Mouse (Mus musculus): ENCODE measurements around the gene Wdr81. TPM values are rescaled to one million over a fixed set of nuclear protein-coding genes. Genes with fewer than 3 reads are reported as not detected.

Wdr81 gene
- total and polyA plus RNA-seq, 2 experiments from 2014 or later = 2.2 to 12.0 TPM

DNA sequence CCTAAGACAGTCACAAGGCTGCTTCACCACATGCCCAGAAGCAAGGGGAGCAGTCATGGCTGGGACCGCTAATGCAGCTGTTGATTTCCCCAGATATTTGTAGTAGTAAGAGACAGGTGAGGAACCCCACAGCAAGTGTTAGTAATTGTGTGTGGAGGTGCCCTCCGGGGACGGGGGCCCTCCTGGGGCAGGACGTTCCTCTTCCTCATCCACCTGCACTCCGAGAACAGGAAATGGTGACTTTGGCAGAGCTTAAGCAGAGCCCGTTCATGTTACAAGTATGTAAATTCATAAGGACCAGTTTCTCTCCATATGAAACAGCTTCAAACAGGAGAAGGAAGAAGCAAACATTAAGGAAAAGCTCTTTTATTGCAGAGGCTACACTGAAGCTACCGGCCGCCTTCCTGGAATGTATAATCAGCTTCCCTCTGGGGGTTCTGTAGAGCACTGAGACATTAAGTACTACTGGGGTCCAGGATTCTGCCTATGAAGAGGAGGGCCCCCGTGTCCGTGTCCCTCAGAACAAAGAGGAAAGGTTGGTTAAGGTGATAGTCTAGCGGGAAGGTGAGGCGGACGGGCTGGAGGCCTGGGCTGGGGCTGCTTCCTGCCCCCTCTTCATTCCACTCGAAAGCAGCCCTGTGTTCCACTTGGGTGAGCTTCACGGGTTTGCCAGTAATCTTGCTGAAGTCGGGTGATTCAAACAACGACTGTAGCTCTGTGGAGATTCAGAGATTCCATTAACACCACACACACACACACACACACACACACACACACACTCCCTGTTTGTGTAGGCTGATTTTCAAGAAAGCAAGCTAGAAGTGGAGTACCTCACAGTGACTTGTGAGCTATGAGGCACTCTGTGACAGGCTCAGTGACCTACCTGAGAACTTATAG is 44.6 kb downstream of the Wdr81 start:
- Histone ChIP-seq H3K9ac (replicated peaks; ENCODE audit: low read depth, low read length) (no peak overlapping the region), H3K9me3 (replicated peaks; ENCODE audit: control insufficient read depth, low read length) (no peaks in the 10 kb centered on the region), H3K4me1 (ENCODE audit: control insufficient read depth, insufficient read depth) (no peaks in the 10 kb centered on the region), H3K36me3 (replicated peaks; ENCODE audit: control insufficient read depth, insufficient read depth, low read length) (0 out of 2 replicates have a peak, but pooled peaks cover under 1% of the 10 kb centered on the region), H3K27ac (ENCODE audit: low read depth) (peak overlapping the region; percentile 35; the same call in 1 of the 2 replicates), H3K4me3 (ENCODE audit: low read depth, low read length) (no peak overlapping the region), H3K27me3 (ENCODE audit: control insufficient read depth, insufficient read depth, low read length) (no peaks in the 10 kb centered on the region), H3K4me2 (ENCODE audit: low read depth, low read length) (no peak overlapping the region)
- DNase-seq (ENCODE audit: low spot score) (no peak), ATAC-seq (ENCODE audit: insufficient read depth, low read depth) (no peak)
- TF ChIP-seq EP300 (IDR thresholded peaks at IDR 0.05; ENCODE audit: low read depth) (no peak), CTCF (IDR thresholded peaks at IDR 0.05; ENCODE audit: low read depth) (no peak)
- WGBS = 68% methylated on average over 17 of the region's 17 CpGs

DNA sequence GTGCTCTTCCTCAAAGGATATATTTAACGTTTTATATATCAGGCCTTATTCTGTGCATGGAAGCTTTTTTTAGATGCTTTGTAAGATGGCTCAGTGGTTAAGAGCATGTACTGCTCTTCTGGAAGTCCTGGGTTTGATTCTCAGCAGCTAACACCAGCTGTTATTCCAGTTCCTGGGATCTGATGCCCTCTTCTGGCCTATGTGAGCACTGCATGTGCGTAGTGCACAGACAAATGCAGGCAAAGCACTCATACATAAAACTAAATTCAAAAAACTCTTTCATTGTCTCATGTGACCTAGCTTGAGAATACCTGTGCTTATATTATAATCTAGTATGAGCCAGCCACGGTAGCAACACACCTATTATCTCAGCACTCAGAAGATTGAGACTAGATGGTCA is 47.7 kb downstream of the Wdr81 start:
- H3K4me2 ChIP-seq (ENCODE audit: low read depth, low read length) = no peak overlapping the region
- no peak for ATAC-seq (ENCODE audit: insufficient read depth, low read depth)
- H3K27me3 ChIP-seq (ENCODE audit: control insufficient read depth, insufficient read depth, low read length) = no peaks in the 10 kb centered on the region
- H3K4me3 ChIP-seq (ENCODE audit: low read depth, low read length) = no peak overlapping the region
- TF ChIP-seq CTCF (IDR thresholded peaks at IDR 0.05; ENCODE audit: low read depth) (peak; percentile 47), EP300 (IDR thresholded peaks at IDR 0.05; ENCODE audit: low read depth) (no peak)
- H3K9me3 ChIP-seq (replicated peaks; ENCODE audit: control insufficient read depth, low read length) = no peaks in the 10 kb centered on the region
- DNase-seq (ENCODE audit: low spot score) = no peak
- H3K9ac ChIP-seq (replicated peaks; ENCODE audit: low read depth, low read length) = no peak overlapping the region
- WGBS = 38% methylated on average over 3 of the region's 3 CpGs
- H3K4me1 ChIP-seq (ENCODE audit: control insufficient read depth, insufficient read depth) = peaks cover 14% of the 10 kb centered on the region; the same call in 1 of the 2 replicates
- no peak overlapping the region for H3K27ac ChIP-seq (ENCODE audit: low read depth)
- 0 out of 2 replicates have a peak, but pooled peaks cover 7% of the 10 kb centered on the region for H3K36me3 ChIP-seq (replicated peaks; ENCODE audit: control insufficient read depth, insufficient read depth, low read length)

DNA sequence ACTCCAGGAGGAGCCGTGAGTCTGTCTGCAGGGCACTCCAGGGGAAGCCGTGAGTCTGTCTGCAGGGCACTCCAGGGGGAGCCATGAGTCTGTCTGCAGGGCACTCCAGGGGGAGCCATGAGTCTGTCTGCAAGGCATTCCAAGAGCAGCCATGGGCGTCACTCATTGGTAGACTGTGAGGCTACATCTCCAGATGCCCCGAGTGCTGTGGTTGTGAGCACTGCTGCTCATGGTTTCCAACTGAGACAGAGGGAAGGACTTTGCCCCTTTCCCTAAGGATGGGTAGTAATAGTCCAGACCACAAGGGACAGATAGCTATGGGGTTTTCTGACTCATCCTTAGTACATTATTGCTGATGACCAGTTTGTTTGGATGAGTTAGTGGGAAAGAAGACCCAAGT is 48.4 kb downstream of the Wdr81 start:
- Histone ChIP-seq H3K36me3 (replicated peaks; ENCODE audit: control insufficient read depth, insufficient read depth, low read length) (peaks cover 8% of the 10 kb centered on the region; the same call in 1 of the 2 replicates), H3K4me2 (ENCODE audit: low read depth, low read length) (no peak overlapping the region), H3K9me3 (replicated peaks; ENCODE audit: control insufficient read depth, low read length) (no peaks in the 10 kb centered on the region), H3K27me3 (ENCODE audit: control insufficient read depth, insufficient read depth, low read length) (no peaks in the 10 kb centered on the region), H3K9ac (replicated peaks; ENCODE audit: low read depth, low read length) (no peak overlapping the region), H3K27ac (ENCODE audit: low read depth) (no peak overlapping the region), H3K4me1 (ENCODE audit: control insufficient read depth, insufficient read depth) (peaks cover 14% of the 10 kb centered on the region; the same call in 1 of the 2 replicates), H3K4me3 (ENCODE audit: low read depth, low read length) (no peak overlapping the region)
- DNase-seq (ENCODE audit: low spot score) = no peak
- 71% methylated on average over 4 of the region's 4 CpGs for WGBS
- TF ChIP-seq CTCF (IDR thresholded peaks at IDR 0.05; ENCODE audit: low read depth) (no peak), EP300 (IDR thresholded peaks at IDR 0.05; ENCODE audit: low read depth) (no peak)
- ATAC-seq (ENCODE audit: insufficient read depth, low read depth) = no peak

DNA sequence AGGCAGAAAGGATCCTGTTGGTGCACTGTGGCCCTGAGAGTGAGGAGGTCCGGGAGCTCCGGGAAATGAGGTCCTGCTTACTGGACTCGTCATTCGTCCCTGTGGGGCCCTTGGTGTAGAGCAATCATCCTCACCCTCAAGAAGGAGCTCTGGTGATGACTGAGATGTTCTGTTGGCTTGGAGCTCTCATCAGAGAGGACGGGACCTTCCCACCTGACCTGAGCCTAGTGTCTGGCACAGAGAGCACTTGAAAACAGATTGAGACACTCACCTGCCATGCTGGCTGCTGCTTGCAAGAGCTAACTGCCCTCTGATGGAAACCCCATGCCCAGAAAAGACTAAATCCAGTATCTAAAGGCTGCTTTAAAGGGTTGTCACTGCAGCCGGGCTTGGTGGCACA is 49.7 kb downstream of the Wdr81 start:
- Histone ChIP-seq H3K36me3 (replicated peaks; ENCODE audit: control insufficient read depth, insufficient read depth, low read length) (peaks cover 17% of the 10 kb centered on the region), H3K4me2 (ENCODE audit: low read depth, low read length) (no peak overlapping the region), H3K27ac (ENCODE audit: low read depth) (no peak overlapping the region), H3K4me3 (ENCODE audit: low read depth, low read length) (no peak overlapping the region), H3K27me3 (ENCODE audit: control insufficient read depth, insufficient read depth, low read length) (no peaks in the 10 kb centered on the region), H3K4me1 (ENCODE audit: control insufficient read depth, insufficient read depth) (peaks cover 14% of the 10 kb centered on the region; the same call in 1 of the 2 replicates), H3K9ac (replicated peaks; ENCODE audit: low read depth, low read length) (no peak overlapping the region), H3K9me3 (replicated peaks; ENCODE audit: control insufficient read depth, low read length) (no peaks in the 10 kb centered on the region)
- no peak for TF ChIP-seq CTCF (IDR thresholded peaks at IDR 0.05; ENCODE audit: low read depth)
- WGBS = 91% methylated on average over 6 of the region's 6 CpGs
- DNase-seq (ENCODE audit: low spot score) (no peak), ATAC-seq (ENCODE audit: insufficient read depth, low read depth) (no peak)

DNA sequence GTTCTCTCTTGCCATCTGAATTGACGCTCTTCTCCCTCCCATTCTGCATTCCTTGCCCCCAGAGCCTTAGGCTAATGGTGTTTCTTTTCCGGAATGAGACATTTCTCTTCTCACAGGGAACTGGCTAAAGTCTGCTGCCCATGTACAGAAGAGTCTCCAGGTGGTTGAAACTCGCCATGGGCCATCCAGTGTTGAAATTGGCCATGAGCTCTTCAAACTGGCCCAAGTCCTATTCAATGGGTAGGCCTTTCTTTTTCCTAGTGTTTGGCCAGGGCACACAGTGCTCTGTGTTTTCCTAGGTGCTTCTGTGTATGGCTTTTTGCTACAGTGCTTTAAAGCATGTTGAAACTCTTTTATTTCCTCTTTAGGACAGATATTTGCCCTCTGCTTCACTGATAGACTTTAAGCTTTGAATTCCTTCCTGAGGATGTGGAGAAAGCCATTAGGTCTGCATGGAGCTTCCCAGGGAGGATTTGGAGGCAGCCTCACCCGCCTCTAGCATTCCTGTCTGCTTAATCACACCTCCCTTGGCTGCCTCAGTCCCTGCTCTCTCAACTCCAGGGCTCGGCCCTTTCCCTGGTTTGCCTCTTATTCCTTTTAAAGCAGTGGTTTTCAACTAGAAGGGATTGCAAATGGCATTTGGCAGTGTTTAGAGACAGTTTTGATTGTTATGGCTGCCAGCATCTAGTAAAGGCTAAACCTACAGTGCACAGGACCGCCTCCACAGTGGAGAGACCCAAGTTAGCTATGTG is 51.0 kb downstream of the Wdr81 start:
- H3K27ac ChIP-seq (ENCODE audit: low read depth) = peak overlapping the region; percentile 82
- WGBS = 64% methylated on average over 6 of the region's 6 CpGs
- no peak for TF ChIP-seq EP300 (IDR thresholded peaks at IDR 0.05; ENCODE audit: low read depth)
- TF ChIP-seq CTCF (IDR thresholded peaks at IDR 0.05; ENCODE audit: low read depth) = no peak
- H3K9me3 ChIP-seq (replicated peaks; ENCODE audit: control insufficient read depth, low read length) = no peaks in the 10 kb centered on the region
- no peak overlapping the region for H3K4me3 ChIP-seq (ENCODE audit: low read depth, low read length)
- H3K9ac ChIP-seq (replicated peaks; ENCODE audit: low read depth, low read length) = no peak overlapping the region
- no peak overlapping the region for H3K4me2 ChIP-seq (ENCODE audit: low read depth, low read length)
- peaks cover 14% of the 10 kb centered on the region; the same call in 1 of the 2 replicates for H3K4me1 ChIP-seq (ENCODE audit: control insufficient read depth, insufficient read depth)
- peaks cover 19% of the 10 kb centered on the region for H3K36me3 ChIP-seq (replicated peaks; ENCODE audit: control insufficient read depth, insufficient read depth, low read length)
- peak; percentile 16 for DNase-seq (ENCODE audit: low spot score)
- 0 out of 2 replicates have a peak, but pooled peaks have one; percentile 37 for ATAC-seq (ENCODE audit: insufficient read depth, low read depth)
- no peaks in the 10 kb centered on the region for H3K27me3 ChIP-seq (ENCODE audit: control insufficient read depth, insufficient read depth, low read length)
